Mouse (Mus musculus) mouse trophoblast stem cell (cell line): ENCODE data around the gene Mab21l3.

Experiments used
- in situ Hi-C, 2 experiments: fragments of 300-500 bp; cut with MseI, MboI; formaldehyde crosslinking; loops; 2 replicates in 1 of 2; 3 replicates in 1 of 2; pipeline ENCODE4 v1.15.1; 2025

Gene Mab21l3

GRCm38 (mm10) chr3:101842372-101843094 is 6.2 kb downstream of the Mab21l3 start:
- in situ Hi-C loops: no loop called here

- in situ Hi-C loops: no loop called here
Measured at GRCm38 (mm10) chr3:101839327-101839726, 9.4 kb downstream of the Mab21l3 start.

- in situ Hi-C loops: no loop called here
Measured at GRCm38 (mm10) chr3:101836971-101837370, 11.8 kb downstream of the Mab21l3 start.

- in situ Hi-C loops: no loop called here
Measured at GRCm38 (mm10) chr3:101836532-101836931, 12.2 kb downstream of the Mab21l3 start.

- in situ Hi-C loops: no loop called here
Measured at GRCm38 (mm10) chr3:101836045-101836444, 12.7 kb downstream of the Mab21l3 start.

- in situ Hi-C loops: no loop called here
Measured at GRCm38 (mm10) chr3:101831189-101831858, 17.4 kb downstream of the Mab21l3 start.

GRCm38 (mm10) chr3:101829881-101830616 is 18.7 kb downstream of the Mab21l3 start:
- in situ Hi-C loops: no loop called here

- in situ Hi-C loops: no loop called here
Measured at GRCm38 (mm10) chr3:101828595-101828994, 20.2 kb downstream of the Mab21l3 start.

GRCm38 (mm10) chr3:101827220-101827715 is 21.5 kb downstream of the Mab21l3 start:
- in situ Hi-C loops: no loop called here

- in situ Hi-C loops: loop anchor here in 1 of 2 experiments (25.0 kb wide), 1 partner anchor 212 kb away; the partner anchor contains the start of gene Atp1a1
Measured at GRCm38 (mm10) chr3:101824338-101824737, 24.4 kb downstream of the Mab21l3 start.

- in situ Hi-C loops: loop anchor here in 1 of 2 experiments (25.0 kb wide), 1 partner anchor 210 kb away; the partner anchor contains the start of gene Atp1a1
Measured at GRCm38 (mm10) chr3:101822052-101822451, 26.7 kb downstream of the Mab21l3 start.

GRCm38 (mm10) chr3:101820708-101821107 is 28.1 kb downstream of the Mab21l3 start:
- in situ Hi-C loops: loop anchor here in 1 of 2 experiments (25.0 kb wide), 1 partner anchor 208 kb away; the partner anchor contains the start of gene Atp1a1

- in situ Hi-C loops: loop anchor here in 1 of 2 experiments (25.0 kb wide), 1 partner anchor 204 kb away; the partner anchor contains the start of gene Atp1a1
Measured at GRCm38 (mm10) chr3:101816006-101816405, 32.8 kb downstream of the Mab21l3 start.

- in situ Hi-C loops: loop anchor here (5.0 to 25.0 kb wide), 2 partner anchors 202 to 312 kb away; partner anchors contain the start of gene Atp1a1 (in 1 of the 2)
Measured at GRCm38 (mm10) chr3:101814790-101815189, 34.0 kb downstream of the Mab21l3 start.

- in situ Hi-C loops: loop anchor here (5.0 to 25.0 kb wide), 2 partner anchors 200 to 310 kb away; partner anchors contain the start of gene Atp1a1 (in 1 of the 2)
Measured at GRCm38 (mm10) chr3:101812341-101812962, 36.3 kb downstream of the Mab21l3 start.

- in situ Hi-C loops: loop anchor here (5.0 to 25.0 kb wide), 2 partner anchors 200 to 310 kb away; partner anchors contain the start of gene Atp1a1 (in 1 of the 2)
Measured at GRCm38 (mm10) chr3:101811931-101812330, 36.8 kb downstream of the Mab21l3 start.

- in situ Hi-C loops: loop anchor here in 1 of 2 experiments (5.0 to 25.0 kb wide), 2 partner anchors 195 to 310 kb away; partner anchors contain the start of gene Atp1a1
Measured at GRCm38 (mm10) chr3:101807646-101808045, 41.1 kb downstream of the Mab21l3 start.

- in situ Hi-C loops: loop anchor here in 1 of 2 experiments (5.0 to 25.0 kb wide), 2 partner anchors 195 to 310 kb away; partner anchors contain the start of gene Atp1a1
Measured at GRCm38 (mm10) chr3:101806941-101807340, 41.8 kb downstream of the Mab21l3 start.

GRCm38 (mm10) chr3:101806149-101806548 is 42.6 kb downstream of the Mab21l3 start:
- in situ Hi-C loops: loop anchor here in 1 of 2 experiments (5.0 to 25.0 kb wide), 2 partner anchors 194 to 309 kb away; partner anchors contain the start of gene Atp1a1

- in situ Hi-C loops: loop anchor here in 1 of 2 experiments (5.0 to 25.0 kb wide), 2 partner anchors 193 to 308 kb away; partner anchors contain the start of gene Atp1a1
Measured at GRCm38 (mm10) chr3:101805562-101806004, 43.2 kb downstream of the Mab21l3 start.
